ENCODE assay signal across 22 mouse cellular contexts in genomic region chr2:172260064-172260463, GRCm38 (mm10). TPM values are rescaled to one million over a fixed set of nuclear protein-coding genes. Genes with fewer than 3 reads are reported as not detected.
A peak's percentile ranks its signal among the peaks of the same experiment; 100 is the strongest.
DNase-seq lines count a peak whose midpoint lies in the region; ATAC-seq and TF ChIP-seq lines count a peak whose summit lies in the region.
"Had no signal": no experiment of that assay in that cellular context is flagged by ENCODE, and none has a peak within 500 bp of the region (broad histone marks: within the 10 kb centered on the region; RNA-seq: fewer than 3 reads in every experiment).

No protein-coding gene starts in this region.

- peak; percentile 52; the same call in 1 of the 2 replicates for ATAC-seq in lung, embryonic 14.5 days (ENCODE audit: insufficient read depth)
- no peak for ATAC-seq in lung, postnatal 0 days
- ATAC-seq in liver, embryonic 11.5 days (replicated peaks; ENCODE audit: low FRiP score): peak; percentile 97
- no peak for ATAC-seq in CD4-positive, CD25-positive, alpha-beta regulatory T cell, adult 4 months
- ATAC-seq: forebrain, embryonic 14.5 days had no signal

- no peak for TF ChIP-seq EP300 in lung, postnatal 0 days (IDR thresholded peaks at IDR 0.05)

- H3K9ac ChIP-seq in lung, embryonic 14.5 days: no peak overlapping the region
- no peak overlapping the region for H3K9ac ChIP-seq in lung, postnatal 0 days (replicated peaks; ENCODE audit: low read depth)
- H3K9ac ChIP-seq in liver, embryonic 11.5 days (ENCODE audit: low read depth, low read length): no peak overlapping the region
- H3K9ac ChIP-seq: hindbrain, embryonic 14.5 days; neural tube, embryonic 15.5 days had no signal

- peak; percentile 31 for DNase-seq in embryo, embryonic 10 days (ENCODE audit: low spot score)
- DNase-seq in embryo, embryonic 11 days: no peak
- no peak for DNase-seq in lung, embryonic 14.5 days
- no peak for DNase-seq in lung, postnatal 0 days (ENCODE audit: low spot score)
- peak; percentile 51 for DNase-seq in liver, embryonic 11.5 days (ENCODE audit: low spot score)
- peak; percentile 31 for DNase-seq in yolk sac, embryonic 10.5 days (ENCODE audit: low spot score)
- DNase-seq in urinary bladder, adult 2 months (ENCODE audit: low spot score): no peak
- DNase-seq: adrenal gland, adult 2 months; cerebellum, adult 9-10 months; heart, postnatal 10 days; kidney, adult 11 months; kidney, postnatal 25 days; lung, adult 2 months; midbrain, embryonic 14.5 days; thymus, adult 2 months had no signal

- H3K27ac ChIP-seq in lung, embryonic 14.5 days (ENCODE audit: low read depth): no peak overlapping the region
- H3K27ac ChIP-seq in lung, postnatal 0 days (ENCODE audit: low read length): no peak overlapping the region
- peak overlapping the region; percentile 79 for H3K27ac ChIP-seq in liver, embryonic 11.5 days (ENCODE audit: low read depth, low read length)
- H3K27ac ChIP-seq: hindbrain, embryonic 14.5 days; left cerebral cortex, adult 2 months; limb, embryonic 10.5 days; neural tube, embryonic 15.5 days had no signal

- H3K4me1 ChIP-seq in lung, embryonic 14.5 days (ENCODE audit: insufficient read depth): no peaks in the 10 kb centered on the region
- H3K4me1 ChIP-seq in lung, postnatal 0 days (ENCODE audit: insufficient read depth, low read depth, low read length): no peaks in the 10 kb centered on the region
- peaks cover 14% of the 10 kb centered on the region for H3K4me1 ChIP-seq in liver, embryonic 11.5 days (replicated peaks; ENCODE audit: control insufficient read depth, insufficient read depth, low read length)
- H3K4me1 ChIP-seq: neural tube, embryonic 15.5 days had no signal

- no peak for TF ChIP-seq CTCF in lung, embryonic 14.5 days (IDR thresholded peaks at IDR 0.05; ENCODE audit: low read depth)
- no peak for TF ChIP-seq CTCF in lung, postnatal 0 days (IDR thresholded peaks at IDR 0.05)

- H3K9me3 ChIP-seq in lung, embryonic 14.5 days (ENCODE audit: low read depth, low read length): no peaks in the 10 kb centered on the region
- no peaks in the 10 kb centered on the region for H3K9me3 ChIP-seq in lung, postnatal 0 days (ENCODE audit: low read length)
- H3K9me3 ChIP-seq in liver, embryonic 11.5 days (ENCODE audit: control insufficient read depth, low read length): no peaks in the 10 kb centered on the region
- H3K9me3 ChIP-seq: limb, embryonic 10.5 days; neural tube, embryonic 15.5 days had no signal

- no peak overlapping the region for H3K4me3 ChIP-seq in lung, embryonic 14.5 days (ENCODE audit: low read depth, low read length)
- no peak overlapping the region for H3K4me3 ChIP-seq in lung, postnatal 0 days (ENCODE audit: low read depth, low read length)
- no peak overlapping the region for H3K4me3 ChIP-seq in liver, embryonic 11.5 days (ENCODE audit: low read depth, low read length)
- H3K4me3 ChIP-seq: left cerebral cortex, adult 2 months; limb, embryonic 10.5 days; myocyte; neural tube, embryonic 15.5 days had no signal

- no peaks in the 10 kb centered on the region for H3K36me3 ChIP-seq in lung, embryonic 14.5 days (ENCODE audit: insufficient read depth)
- H3K36me3 ChIP-seq in lung, postnatal 0 days (ENCODE audit: insufficient read depth, low read length): no peaks in the 10 kb centered on the region
- H3K36me3 ChIP-seq in liver, embryonic 11.5 days (ENCODE audit: control insufficient read depth, insufficient read depth, low read length): no peaks in the 10 kb centered on the region
- H3K36me3 ChIP-seq: limb, embryonic 10.5 days; neural tube, embryonic 15.5 days had no signal

- WGBS in lung, embryonic 14.5 days: 73% methylated on average over 5 of the region's 5 CpGs
- 54% methylated on average over 5 of the region's 5 CpGs for WGBS in lung, postnatal 0 days
- WGBS in liver, embryonic 11.5 days: 38% methylated on average over 5 of the region's 5 CpGs

- H3K27me3 ChIP-seq in lung, embryonic 14.5 days (ENCODE audit: insufficient read depth, low read length): no peaks in the 10 kb centered on the region
- no peaks in the 10 kb centered on the region for H3K27me3 ChIP-seq in lung, postnatal 0 days (replicated peaks; ENCODE audit: insufficient read depth, low read length)
- H3K27me3 ChIP-seq in liver, embryonic 11.5 days (replicated peaks; ENCODE audit: control insufficient read depth, insufficient read depth, low read length): no peaks in the 10 kb centered on the region
- H3K27me3 ChIP-seq: neural tube, embryonic 15.5 days had no signal

- H3K4me2 ChIP-seq in lung, embryonic 14.5 days: no peak overlapping the region
- no peak overlapping the region for H3K4me2 ChIP-seq in lung, postnatal 0 days (replicated peaks; ENCODE audit: low read depth, low read length)
- H3K4me2 ChIP-seq in liver, embryonic 11.5 days: peak overlapping the region; percentile 40
- H3K4me2 ChIP-seq: hindbrain, embryonic 14.5 days; neural tube, embryonic 15.5 days had no signal

RNA-seq across cellular contexts. Expression of gene Mc3r, which starts 11.8 kb away (rescaled TPM):
- not detected in 2 replicates for polyA plus RNA-seq in lung, embryonic 14.5 days (2014; fragmentation: Nextera tagmentation; extraction: Ambion mirVana)
- not detected in 2 replicates for polyA plus RNA-seq in lung, postnatal 0 days (2015; fragmentation: Nextera tagmentation; extraction: Ambion mirVana)
- 0.06 and 0.08 TPM in 2 replicates for polyA plus RNA-seq in liver, embryonic 11.5 days (2014; fragmentation: Nextera tagmentation; extraction: Ambion mirVana)
- polyA plus RNA-seq in urinary bladder, adult 2 months (2012; rRNA removed): not detected in 2 replicates
- polyA plus RNA-seq in CD4-positive, CD25-positive, alpha-beta regulatory T cell, adult 4 months (2017; shearing (Covaris generic)): not detected
- polyA plus RNA-seq: limb, embryonic 10.5 days; lung, adult 2 months; myocyte; thymus, adult 2 months had no signal

Comparison
In these comparisons a context has a peak if more than half of its experiments do, and no peak if none do; other contexts are left out.
1. DNase-seq: peak in embryo, embryonic 10 days (single experiment), liver, embryonic 11.5 days (single experiment) and yolk sac, embryonic 10.5 days (single experiment); none in embryo, embryonic 11 days (single experiment), lung, embryonic 14.5 days (single experiment), lung, postnatal 0 days (single experiment) and urinary bladder, adult 2 months (single experiment).
2. ATAC-seq: peak in lung, embryonic 14.5 days (single experiment) and liver, embryonic 11.5 days (single experiment); none in lung, postnatal 0 days (single experiment) and CD4-positive, CD25-positive, alpha-beta regulatory T cell, adult 4 months (single experiment).